Mouse (Mus musculus) 3T3-L1 (cell line): ENCODE measurements around the gene Pebp1.
A peak's percentile ranks its signal among the peaks of the same experiment; 100 is the strongest.
"Not testable (repeated sequence)": the region's sequence is repeated elsewhere in the genome, so short reads cannot be mapped to it uniquely, and the experiment has no call there.

Experiments used
- DNase-seq: peaks from one replicate; pipeline ENCODE4 v3.0.0-alpha.2; 2015; ENCODE audit warnings: low read depth, low spot score

Gene Pebp1

GRCm38 (mm10) chr5:117286831-117287822 is at the start of gene Pebp1:
Gene Pebp1 (minus strand): TSS chr5:117287625.
- peak; percentile 96 for DNase-seq

- DNase-seq = no peak
Measured at GRCm38 (mm10) chr5:117330457-117330856, 43.0 kb upstream of the Pebp1 start.

GRCm38 (mm10) chr5:117326408-117326807 is 39.0 kb upstream of the Pebp1 start:
- no peak for DNase-seq

GRCm38 (mm10) chr5:117323751-117324150 is 36.3 kb upstream of the Pebp1 start:
- no peak for DNase-seq

- DNase-seq = peak; percentile 51
Measured at GRCm38 (mm10) chr5:117318741-117319629, 31.6 kb upstream of the Pebp1 start, which contains the start of gene Vsig10. Gene Vsig10 (plus strand): TSS chr5:117319083.

- no peak for DNase-seq
Measured at GRCm38 (mm10) chr5:117314587-117315428, 27.4 kb upstream of the Pebp1 start.

GRCm38 (mm10) chr5:117313909-117314308 is 26.5 kb upstream of the Pebp1 start:
- no peak for DNase-seq

GRCm38 (mm10) chr5:117313420-117313819 is 26.0 kb upstream of the Pebp1 start:
- no peak for DNase-seq

- DNase-seq = peak; percentile 74
Measured at GRCm38 (mm10) chr5:117307699-117308098, 20.3 kb upstream of the Pebp1 start.

- no peak for DNase-seq
Measured at GRCm38 (mm10) chr5:117306826-117307225, 19.4 kb upstream of the Pebp1 start.

GRCm38 (mm10) chr5:117305754-117306153 is 18.3 kb upstream of the Pebp1 start:
- no peak for DNase-seq

- peak; percentile 89 for DNase-seq
Measured at GRCm38 (mm10) chr5:117304947-117305346, 17.5 kb upstream of the Pebp1 start.

- no peak for DNase-seq
Measured at GRCm38 (mm10) chr5:117303691-117304579, 16.5 kb upstream of the Pebp1 start.

GRCm38 (mm10) chr5:117302899-117303298 is 15.5 kb upstream of the Pebp1 start:
- no peak for DNase-seq

- DNase-seq = no peak
Measured at GRCm38 (mm10) chr5:117295011-117295410, 7.6 kb upstream of the Pebp1 start.

GRCm38 (mm10) chr5:117293776-117294175 is 6.4 kb upstream of the Pebp1 start:
- not testable (repeated sequence) for DNase-seq

- peak; percentile 25 for DNase-seq
Measured at GRCm38 (mm10) chr5:117292547-117292946, 5.1 kb upstream of the Pebp1 start.

- peak; percentile 18 for DNase-seq
Measured at GRCm38 (mm10) chr5:117291312-117291711, 3.9 kb upstream of the Pebp1 start.

GRCm38 (mm10) chr5:117290081-117290480 is 2.7 kb upstream of the Pebp1 start:
- peak; percentile 13 for DNase-seq

GRCm38 (mm10) chr5:117289646-117290045 is 2.2 kb upstream of the Pebp1 start:
- DNase-seq = no peak
